Mouse (Mus musculus) stomach, embryonic 16.5 days (tissue): Measurements from ENCODE around the gene Klrb1c. TPM values are rescaled to one million over a fixed set of nuclear protein-coding genes. Genes with fewer than 3 reads are reported as not detected.
"Not testable (repeated sequence)": the region's sequence is repeated elsewhere in the genome, so short reads cannot be mapped to it uniquely, and the experiment has no call there.

ENCODE experiments used
- ATAC-seq: fragments of 200-750 bp; cut with Nextera tagmentation; 2 replicates; pipeline ENCODE4 v1.8.0; 2017; ENCODE audit warnings: moderate number of reproducible peaks, moderate TSS enrichment; ENCODE audit not compliant: insufficient read depth, low FRiP score
- H3K27ac ChIP-seq: fragments of 300-500 bp; sonication (generic); 2 replicates; pipeline ENCODE4 v1.5.1; 2014; ENCODE audit warnings: low read length
- H3K27me3 ChIP-seq: fragments of 300-500 bp; sonication (generic); 2 replicates; pipeline ENCODE4 v1.6.1; 2014; ENCODE audit warnings: low read length, control low read depth, mixed read lengths; ENCODE audit not compliant: control insufficient read depth, insufficient read depth
- H3K36me3 ChIP-seq: fragments of 300-500 bp; sonication (generic); 2 replicates; pipeline ENCODE4 v1.6.1; 2014; ENCODE audit warnings: low read length; ENCODE audit not compliant: control insufficient read depth, insufficient read depth
- H3K4me1 ChIP-seq: fragments of 300-500 bp; sonication (generic); 2 replicates; pipeline ENCODE4 v1.6.1; 2014; ENCODE audit warnings: low read length, control low read depth, mixed read lengths; ENCODE audit not compliant: control insufficient read depth, insufficient read depth
- H3K4me2 ChIP-seq: fragments of 300-500 bp; sonication (generic); 2 replicates; pipeline ENCODE4 v1.6.1; 2014; ENCODE audit warnings: low read depth, low read length, mixed read lengths
- H3K4me3 ChIP-seq: fragments of 300-500 bp; sonication (generic); replicated peaks from 2 replicates; pipeline ENCODE4 v1.5.1; 2014; ENCODE audit warnings: mild to moderate bottlenecking, low read length
- H3K9ac ChIP-seq: fragments of 300-500 bp; sonication (generic); 2 replicates; pipeline ENCODE4 v1.6.1; 2014; ENCODE audit warnings: low read length
- H3K9me3 ChIP-seq: fragments of 300-500 bp; sonication (generic); replicated peaks from 2 replicates; pipeline ENCODE4 v1.6.1; 2016; ENCODE audit warnings: low read length, control low read depth; ENCODE audit not compliant: control insufficient read depth
- WGBS: fragments of 180-500 bp; shearing (Covaris S2); extraction: QIAGEN DNeasy Blood & Tissue Kit; methylation state at CpG from one replicate; pipeline ENCODE4 v1.1.7; 2014; 5-methylcytosine and 5-hydroxymethylcytosine counted together
- polyA plus RNA-seq: library from polyadenylated mRNA; unstranded; fragments of >200 nt; fragmentation: Nextera tagmentation; extraction: Ambion mirVana; gene quantifications from 2 replicates; pipeline ENCODE4 v1.2.1, GENCODE M21; 2015

Klrb1c gene
- polyA plus RNA-seq, 1 experiment from 2014 or later: 0.27 TPM

GRCm38 (mm10) chr6:128761144-128761540, 27.9 kb downstream of the Klrb1c start:
- Histone ChIP-seq H3K4me3 (peak overlapping the region; percentile 67), H3K9ac (peak overlapping the region; percentile 64), H3K4me2 (peak overlapping the region; percentile 52), H3K27ac (no peak overlapping the region; the same call in 1 of the 2 replicates), H3K36me3 (no peaks in the 10 kb centered on the region), H3K4me1 (peaks cover 6% of the 10 kb centered on the region), H3K27me3 (no peaks in the 10 kb centered on the region), H3K9me3 (no peaks in the 10 kb centered on the region)
- ATAC-seq: no peak
- WGBS: 30% methylated on average over 5 of the region's 5 CpGs

- Histone ChIP-seq H3K9ac (peak overlapping the region; percentile 74), H3K4me2 (peak overlapping the region; percentile 52), H3K4me3 (peak overlapping the region; percentile 67), H3K27ac (peak overlapping the region; percentile 82)
- H3K27me3 ChIP-seq, H3K4me1 ChIP-seq, H3K9me3 ChIP-seq, H3K36me3 ChIP-seq: not testable (repeated sequence)
- ATAC-seq: peak; percentile 71
- under 1% methylated on average over 44 of the region's 44 CpGs for WGBS
Measured at GRCm38 (mm10) chr6:128760416-128761143, 28.4 kb downstream of the Klrb1c start.

GRCm38 (mm10) chr6:128760016-128760415, 29.0 kb downstream of the Klrb1c start:
- H3K4me1 ChIP-seq, H3K27me3 ChIP-seq, H3K9me3 ChIP-seq, H3K36me3 ChIP-seq: not testable (repeated sequence)
- ATAC-seq: peak; percentile 39
- peak overlapping the region; percentile 41 for H3K4me2 ChIP-seq
- WGBS: under 1% methylated on average over 22 of the region's 22 CpGs
- peak overlapping the region; percentile 67 for H3K4me3 ChIP-seq
- H3K27ac ChIP-seq: peak overlapping the region; percentile 82
- H3K9ac ChIP-seq: peak overlapping the region; percentile 74

GRCm38 (mm10) chr6:128759221-128759950, 29.6 kb downstream of the Klrb1c start:
- 81% methylated on average over 5 of the region's 5 CpGs for WGBS
- Histone ChIP-seq H3K36me3 (no peaks in the 10 kb centered on the region), H3K9ac (no peak overlapping the region), H3K27me3 (no peaks in the 10 kb centered on the region), H3K4me2 (no peak overlapping the region), H3K4me1 (peaks cover 4% of the 10 kb centered on the region), H3K4me3 (no peak overlapping the region), H3K27ac (no peak overlapping the region), H3K9me3 (no peaks in the 10 kb centered on the region)
- ATAC-seq: no peak

GRCm38 (mm10) chr6:128755402-128755763, 33.6 kb downstream of the Klrb1c start:
- not testable (repeated sequence) for H3K4me1 ChIP-seq, H3K9ac ChIP-seq, H3K27ac ChIP-seq, H3K27me3 ChIP-seq, H3K4me2 ChIP-seq, ATAC-seq, H3K9me3 ChIP-seq, H3K4me3 ChIP-seq, H3K36me3 ChIP-seq
- 33% methylated on average over 4 of the region's 4 CpGs for WGBS

GRCm38 (mm10) chr6:128754748-128755401, 34.1 kb downstream of the Klrb1c start:
- peak; percentile 41 for ATAC-seq
- Histone ChIP-seq H3K4me2 (peak overlapping the region; percentile 38; the same call in 1 of the 2 replicates), H3K27ac (peak overlapping the region; percentile 46)
- not testable (repeated sequence) for H3K4me3 ChIP-seq, H3K9me3 ChIP-seq, H3K4me1 ChIP-seq, H3K9ac ChIP-seq, H3K27me3 ChIP-seq, H3K36me3 ChIP-seq
- 67% methylated on average over 12 of the region's 12 CpGs for WGBS

GRCm38 (mm10) chr6:128754265-128754664, 34.8 kb downstream of the Klrb1c start:
- H3K9me3 ChIP-seq, H3K36me3 ChIP-seq, H3K27me3 ChIP-seq, H3K4me1 ChIP-seq: not testable (repeated sequence)
- 26% methylated on average over 10 of the region's 10 CpGs for WGBS
- Histone ChIP-seq H3K4me3 (0 out of 2 replicates have a peak overlapping the region, but pooled peaks have one; percentile 6), H3K9ac (0 out of 2 replicates have a peak overlapping the region, but pooled peaks have one; percentile 26), H3K4me2 (peak overlapping the region; percentile 38), H3K27ac (peak overlapping the region; percentile 46)
- ATAC-seq: peak; percentile 81; the same call in 1 of the 2 replicates

- H3K27me3 ChIP-seq, H3K9ac ChIP-seq, H3K36me3 ChIP-seq, H3K4me1 ChIP-seq, H3K27ac ChIP-seq, H3K9me3 ChIP-seq, H3K4me3 ChIP-seq: not testable (repeated sequence)
- H3K4me2 ChIP-seq: peak overlapping the region; percentile 38; the same call in 1 of the 2 replicates
- 33% methylated on average over 7 of the region's 8 CpGs for WGBS
- ATAC-seq: peak; percentile 90
Measured at GRCm38 (mm10) chr6:128753610-128754224, 35.3 kb downstream of the Klrb1c start.
